Mouse (Mus musculus): ENCODE results near the gene Depdc5.
"Not testable (repeated sequence)": the region's sequence is repeated elsewhere in the genome, so short reads cannot be mapped to it uniquely, and the experiment has no call there.

Gene Depdc5

GRCm38 (mm10) chr5:32907496-32907895, 44.0 kb downstream of the Depdc5 start:
- no peak for DNase-seq (ENCODE audit: low read depth, low spot score)

GRCm38 (mm10) chr5:32914071-32914470, 50.6 kb downstream of the Depdc5 start:
- DNase-seq (ENCODE audit: low read depth, low spot score), result no peak

- DNase-seq (ENCODE audit: low read depth, low spot score), result not testable (repeated sequence)
These were observed 55.8 kb downstream of the Depdc5 start for GRCm38 (mm10) chr5:32919281-32919680.

GRCm38 (mm10) chr5:32922906-32923305, 59.4 kb downstream of the Depdc5 start:
- no peak for DNase-seq (ENCODE audit: low read depth, low spot score)

- no peak for DNase-seq (ENCODE audit: low read depth, low spot score)
These were observed 67.3 kb downstream of the Depdc5 start for GRCm38 (mm10) chr5:32930761-32931160.

- no peak for DNase-seq (ENCODE audit: low read depth, low spot score)
These were observed 71.2 kb downstream of the Depdc5 start for GRCm38 (mm10) chr5:32934654-32935053.

GRCm38 (mm10) chr5:32940586-32940985, 77.1 kb downstream of the Depdc5 start:
- DNase-seq (ENCODE audit: low read depth, low spot score), result no peak

GRCm38 (mm10) chr5:32941209-32941924, 77.9 kb downstream of the Depdc5 start:
- DNase-seq (ENCODE audit: low read depth, low spot score), result no peak

- no peak for DNase-seq (ENCODE audit: low read depth, low spot score)
These were observed 86.6 kb downstream of the Depdc5 start for GRCm38 (mm10) chr5:32950077-32950476.

GRCm38 (mm10) chr5:32950702-32951274, 87.3 kb downstream of the Depdc5 start:
- DNase-seq (ENCODE audit: low read depth, low spot score), result no peak

GRCm38 (mm10) chr5:32955716-32956115, 92.2 kb downstream of the Depdc5 start:
- no peak for DNase-seq (ENCODE audit: low read depth, low spot score)

GRCm38 (mm10) chr5:32961616-32962015, 98.1 kb downstream of the Depdc5 start:
- DNase-seq (ENCODE audit: low read depth, low spot score), result no peak

GRCm38 (mm10) chr5:32962581-32962980, 99.1 kb downstream of the Depdc5 start:
- no peak for DNase-seq (ENCODE audit: low read depth, low spot score)

GRCm38 (mm10) chr5:32976541-32976940, 113.0 kb downstream of the Depdc5 start:
- no peak for DNase-seq (ENCODE audit: low read depth, low spot score)

GRCm38 (mm10) chr5:32977179-32977578, 113.7 kb downstream of the Depdc5 start:
- DNase-seq (ENCODE audit: low read depth, low spot score), result no peak

GRCm38 (mm10) chr5:32985379-32985778, 121.9 kb downstream of the Depdc5 start:
- DNase-seq (ENCODE audit: low read depth, low spot score), result no peak

GRCm38 (mm10) chr5:32987873-32988272, 124.4 kb downstream of the Depdc5 start:
- no peak for DNase-seq (ENCODE audit: low read depth, low spot score)

GRCm38 (mm10) chr5:32989959-32990640, 126.6 kb downstream of the Depdc5 start:
- no peak for DNase-seq (ENCODE audit: low read depth, low spot score)

- DNase-seq (ENCODE audit: low read depth, low spot score), result no peak
These were observed 127.7 kb downstream of the Depdc5 start for GRCm38 (mm10) chr5:32991152-32991551.

- no peak for DNase-seq (ENCODE audit: low read depth, low spot score)
These were observed 131.0 kb downstream of the Depdc5 start for GRCm38 (mm10) chr5:32994471-32994870.

GRCm38 (mm10) chr5:32995756-32996155, 132.3 kb downstream of the Depdc5 start:
- DNase-seq (ENCODE audit: low read depth, low spot score), result no peak

- no peak for DNase-seq (ENCODE audit: low read depth, low spot score)
These were observed 133.1 kb downstream of the Depdc5 start for GRCm38 (mm10) chr5:32996560-32996959.

- DNase-seq (ENCODE audit: low read depth, low spot score), result no peak
These were observed 134.2 kb downstream of the Depdc5 start for GRCm38 (mm10) chr5:32997686-32998085.
